Mouse (Mus musculus) embryo, embryonic 10.5 days (tissue): Measurements from ENCODE around the gene Odf3b.

Source experiments
- DNase-seq: peaks from one replicate; pipeline ENCODE4 v3.0.0-alpha.2; 2015; ENCODE audit warnings: low spot score

The Odf3b gene

GRCm38 (mm10) chr15:89334774-89335537 lies 44.1 kb downstream of the Odf3b start:
- DNase-seq: no peak

GRCm38 (mm10) chr15:89334271-89334670 lies 44.8 kb downstream of the Odf3b start, which contains the start of gene Miox:
Miox (plus strand) TSS chr15:89334398.
- no peak for DNase-seq
